Mouse (Mus musculus) hindbrain, embryonic 16.5 days (tissue): ENCODE data around the gene A930004D18Rik. TPM values are rescaled to one million over a fixed set of nuclear protein-coding genes. Genes with fewer than 3 reads are reported as not detected.

Experiments
- ATAC-seq: fragments of 200-750 bp; cut with Nextera tagmentation; 2 replicates; pipeline ENCODE4 v1.8.0; 2017; ENCODE audit warnings: moderate TSS enrichment, moderate library complexity
- H3K27ac ChIP-seq: fragments of 300-500 bp; sonication (generic); 2 replicates; pipeline ENCODE4 v1.5.1; 2014; ENCODE audit warnings: low read depth, mild to moderate bottlenecking, control low read depth, low read length, moderate library complexity
- H3K27me3 ChIP-seq: fragments of 300-500 bp; sonication (generic); replicated peaks from 2 replicates; pipeline ENCODE4 v1.6.1; 2014; ENCODE audit warnings: low read length; ENCODE audit not compliant: control insufficient read depth, insufficient read depth
- H3K36me3 ChIP-seq: fragments of 300-500 bp; sonication (generic); 2 replicates; pipeline ENCODE4 v1.6.1; 2014; ENCODE audit warnings: mild to moderate bottlenecking, low read length, moderate library complexity, mixed read lengths; ENCODE audit not compliant: control insufficient read depth, insufficient read depth
- H3K4me1 ChIP-seq: fragments of 300-500 bp; sonication (generic); 2 replicates; pipeline ENCODE4 v1.6.1; 2014; ENCODE audit warnings: low read depth, low read length; ENCODE audit not compliant: control insufficient read depth, insufficient read depth
- H3K4me2 ChIP-seq: fragments of 300-500 bp; sonication (generic); 2 replicates; pipeline ENCODE4 v1.6.1; 2014; ENCODE audit warnings: mild to moderate bottlenecking, low read length, control low read depth, moderate library complexity
- H3K4me3 ChIP-seq: fragments of 300-500 bp; sonication (generic); 2 replicates; pipeline ENCODE4 v1.5.1; 2014; ENCODE audit warnings: mild to moderate bottlenecking, low read length, control low read depth, moderate library complexity
- H3K9ac ChIP-seq: fragments of 300-500 bp; sonication (generic); 2 replicates; pipeline ENCODE4 v1.6.1; 2014; ENCODE audit warnings: low read depth, mild to moderate bottlenecking, control low read depth, low read length, moderate library complexity
- H3K9me3 ChIP-seq: fragments of 300-500 bp; sonication (generic); 2 replicates; pipeline ENCODE4 v1.6.1; 2014; ENCODE audit warnings: mild to moderate bottlenecking, low read length, moderate library complexity; ENCODE audit not compliant: control insufficient read depth
- WGBS: fragments of 180-500 bp; shearing (Covaris S2); extraction: QIAGEN DNeasy Blood & Tissue Kit; methylation state at CpG from one replicate; pipeline ENCODE4 v1.1.7; 2014; 5-methylcytosine and 5-hydroxymethylcytosine counted together
- polyA plus RNA-seq: library from polyadenylated mRNA; unstranded; fragments of >200 nt; fragmentation: Nextera tagmentation; extraction: Ambion mirVana; gene quantifications from 2 replicates; pipeline ENCODE4 v1.2.1, GENCODE M21; 2015

Gene A930004D18Rik
- polyA plus RNA-seq, 1 experiment from 2014 or later, result 8.2 TPM

GRCm38 (mm10) chr2:18025116-18025515 lies 12.4 kb downstream of the A930004D18Rik start:
- Histone ChIP-seq H3K9me3 (no peaks in the 10 kb centered on the region), H3K4me2 (peak overlapping the region; percentile 80; the same call in 1 of the 2 replicates), H3K36me3 (no peaks in the 10 kb centered on the region), H3K27me3 (no peaks in the 10 kb centered on the region), H3K4me3 (no peak overlapping the region), H3K27ac (no peak overlapping the region), H3K9ac (no peak overlapping the region), H3K4me1 (peaks cover 11% of the 10 kb centered on the region)
- ATAC-seq, result no peak
- WGBS, result 28% methylated on average over 5 of the region's 5 CpGs

- no peaks in the 10 kb centered on the region for H3K9me3 ChIP-seq
- no peak overlapping the region for H3K9ac ChIP-seq
- H3K4me1 ChIP-seq, result peaks cover 11% of the 10 kb centered on the region
- no peak overlapping the region for H3K4me2 ChIP-seq
- H3K36me3 ChIP-seq, result no peaks in the 10 kb centered on the region
- H3K27ac ChIP-seq, result no peak overlapping the region
- WGBS, result 41% methylated on average over 1 of the region's 1 CpGs
- no peak overlapping the region for H3K4me3 ChIP-seq
- ATAC-seq, result no peak
- no peaks in the 10 kb centered on the region for H3K27me3 ChIP-seq
Measured at GRCm38 (mm10) chr2:18022886-18023285, 14.7 kb downstream of the A930004D18Rik start.

GRCm38 (mm10) chr2:18019122-18019521 lies 18.4 kb downstream of the A930004D18Rik start:
- Histone ChIP-seq H3K9ac (no peak overlapping the region), H3K4me3 (no peak overlapping the region), H3K27ac (no peak overlapping the region), H3K27me3 (no peaks in the 10 kb centered on the region), H3K4me2 (no peak overlapping the region), H3K4me1 (no peaks in the 10 kb centered on the region), H3K9me3 (no peaks in the 10 kb centered on the region), H3K36me3 (no peaks in the 10 kb centered on the region)
- WGBS, result 83% methylated on average over 1 of the region's 1 CpGs
- no peak for ATAC-seq

- Histone ChIP-seq H3K27ac (no peak overlapping the region), H3K4me2 (no peak overlapping the region), H3K36me3 (no peaks in the 10 kb centered on the region), H3K9ac (no peak overlapping the region), H3K9me3 (no peaks in the 10 kb centered on the region), H3K4me1 (no peaks in the 10 kb centered on the region), H3K27me3 (no peaks in the 10 kb centered on the region), H3K4me3 (no peak overlapping the region)
- no peak for ATAC-seq
- 97% methylated on average over 6 of the region's 6 CpGs for WGBS
Measured at GRCm38 (mm10) chr2:18017321-18017720, 20.2 kb downstream of the A930004D18Rik start.

GRCm38 (mm10) chr2:18016639-18017038 lies 20.9 kb downstream of the A930004D18Rik start:
- Histone ChIP-seq H3K4me2 (no peak overlapping the region), H3K4me1 (no peaks in the 10 kb centered on the region), H3K9ac (no peak overlapping the region), H3K27ac (no peak overlapping the region), H3K27me3 (no peaks in the 10 kb centered on the region), H3K9me3 (no peaks in the 10 kb centered on the region), H3K36me3 (no peaks in the 10 kb centered on the region), H3K4me3 (no peak overlapping the region)
- WGBS, result 94% methylated on average over 1 of the region's 1 CpGs
- ATAC-seq, result no peak

GRCm38 (mm10) chr2:18015581-18015980 lies 22.0 kb downstream of the A930004D18Rik start:
- 55% methylated on average over 3 of the region's 3 CpGs for WGBS
- H3K9ac ChIP-seq, result no peak overlapping the region
- no peaks in the 10 kb centered on the region for H3K27me3 ChIP-seq
- no peaks in the 10 kb centered on the region for H3K9me3 ChIP-seq
- H3K4me1 ChIP-seq, result no peaks in the 10 kb centered on the region
- no peak overlapping the region for H3K27ac ChIP-seq
- H3K4me3 ChIP-seq, result no peak overlapping the region
- H3K4me2 ChIP-seq, result no peak overlapping the region
- no peak for ATAC-seq
- no peaks in the 10 kb centered on the region for H3K36me3 ChIP-seq

- no peaks in the 10 kb centered on the region for H3K4me1 ChIP-seq
- no peak overlapping the region for H3K27ac ChIP-seq
- H3K4me3 ChIP-seq, result no peak overlapping the region
- H3K4me2 ChIP-seq, result no peak overlapping the region
- H3K9ac ChIP-seq, result no peak overlapping the region
- H3K36me3 ChIP-seq, result no peaks in the 10 kb centered on the region
- H3K27me3 ChIP-seq, result no peaks in the 10 kb centered on the region
- no peak for ATAC-seq
- H3K9me3 ChIP-seq, result no peaks in the 10 kb centered on the region
- 95% methylated on average over 3 of the region's 3 CpGs for WGBS
Measured at GRCm38 (mm10) chr2:18012866-18013265, 24.7 kb downstream of the A930004D18Rik start.

- H3K27me3 ChIP-seq, result no peaks in the 10 kb centered on the region
- H3K36me3 ChIP-seq, result no peaks in the 10 kb centered on the region
- no peak overlapping the region for H3K9ac ChIP-seq
- H3K4me3 ChIP-seq, result no peak overlapping the region
- H3K9me3 ChIP-seq, result no peaks in the 10 kb centered on the region
- H3K27ac ChIP-seq, result no peak overlapping the region
- ATAC-seq, result no peak
- no peak overlapping the region for H3K4me2 ChIP-seq
- WGBS, result 85% methylated on average over 6 of the region's 6 CpGs
- H3K4me1 ChIP-seq, result no peaks in the 10 kb centered on the region
Measured at GRCm38 (mm10) chr2:18011226-18011625, 26.3 kb downstream of the A930004D18Rik start.

- Histone ChIP-seq H3K4me1 (no peaks in the 10 kb centered on the region), H3K4me3 (no peak overlapping the region), H3K36me3 (no peaks in the 10 kb centered on the region), H3K4me2 (no peak overlapping the region), H3K9me3 (no peaks in the 10 kb centered on the region; the same call in 1 of the 2 replicates), H3K9ac (no peak overlapping the region), H3K27me3 (no peaks in the 10 kb centered on the region), H3K27ac (no peak overlapping the region)
- WGBS, result 29% methylated on average over 8 of the region's 8 CpGs
- no peak for ATAC-seq
Measured at GRCm38 (mm10) chr2:18005137-18005536, 32.4 kb downstream of the A930004D18Rik start.

- no peak overlapping the region for H3K9ac ChIP-seq
- WGBS, result 86% methylated on average over 4 of the region's 4 CpGs
- no peak for ATAC-seq
Measured at GRCm38 (mm10) chr2:18004286-18004685, 33.3 kb downstream of the A930004D18Rik start.

More at GRCm38 (mm10) chr2:18004286-18004685, 33.3 kb downstream of the A930004D18Rik start:
- H3K27ac ChIP-seq, result no peak overlapping the region
- no peak overlapping the region for H3K4me3 ChIP-seq
- no peak overlapping the region for H3K4me2 ChIP-seq
- no peaks in the 10 kb centered on the region; the same call in 1 of the 2 replicates for H3K9me3 ChIP-seq
- no peaks in the 10 kb centered on the region for H3K4me1 ChIP-seq
- H3K27me3 ChIP-seq, result no peaks in the 10 kb centered on the region
- no peaks in the 10 kb centered on the region for H3K36me3 ChIP-seq
